Mouse (Mus musculus): ENCODE data around the gene Nxpe5. TPM values are rescaled to one million over a fixed set of nuclear protein-coding genes. Genes with fewer than 3 reads are reported as not detected.
A peak's percentile ranks its signal among the peaks of the same experiment; 100 is the strongest.

The Nxpe5 gene
- total RNA-seq, 2 experiments from 2014 or later: 0.17 TPM; not detected in 1

- DNase-seq (ENCODE audit: low spot score in 2 of 2): no peak
These were observed 49.7 kb downstream of the Nxpe5 start for GRCm38 (mm10) chr5:138275216-138276050.

GRCm38 (mm10) chr5:138277994-138278393 lies 52.3 kb downstream of the Nxpe5 start:
- no peak for DNase-seq (ENCODE audit: low spot score in 2 of 2)

GRCm38 (mm10) chr5:138279585-138280424 lies 54.1 kb downstream of the Nxpe5 start, which contains the start of the genes Gm43720, Gpc2 and Stag3:
Gm43720 (minus strand) TSS chr5:138279958.
Gpc2 (minus strand) TSS chr5:138280005.
Stag3 (plus strand) TSS chr5:138280240.
- DNase-seq (ENCODE audit: low spot score in 2 of 2): peak; percentile 88 to 93

- no peak for DNase-seq (ENCODE audit: low spot score in 2 of 2)
These were observed 54.7 kb downstream of the Nxpe5 start for GRCm38 (mm10) chr5:138280425-138280768.

- DNase-seq (ENCODE audit: low spot score in 2 of 2): no peak
These were observed 55.1 kb downstream of the Nxpe5 start for GRCm38 (mm10) chr5:138280829-138281228.

GRCm38 (mm10) chr5:138281798-138282197 lies 56.1 kb downstream of the Nxpe5 start:
- no peak for DNase-seq (ENCODE audit: low spot score in 2 of 2)

GRCm38 (mm10) chr5:138283540-138283939 lies 57.8 kb downstream of the Nxpe5 start:
- no peak for DNase-seq (ENCODE audit: low spot score in 2 of 2)

GRCm38 (mm10) chr5:138287861-138288260 lies 62.2 kb downstream of the Nxpe5 start:
- no peak for DNase-seq (ENCODE audit: low spot score in 2 of 2)

GRCm38 (mm10) chr5:138291638-138292037 lies 65.9 kb downstream of the Nxpe5 start:
- DNase-seq (ENCODE audit: low spot score in 2 of 2): no peak

GRCm38 (mm10) chr5:138294158-138294557 lies 68.5 kb downstream of the Nxpe5 start:
- no peak for DNase-seq (ENCODE audit: low spot score in 2 of 2)

GRCm38 (mm10) chr5:138299613-138300012 lies 73.9 kb downstream of the Nxpe5 start:
- DNase-seq (ENCODE audit: low spot score in 2 of 2): no peak

Other genes starting within 250 kb of the Nxpe5 start
- not detected for gene Azgp1, start 244.4 kb upstream of the Nxpe5 start, total RNA-seq (2021)
- not detected for gene Smok3a, start 204.6 kb upstream of the Nxpe5 start, total RNA-seq (2021)
- not detected for gene Smok3b, start 204.5 kb upstream of the Nxpe5 start, total RNA-seq (2021)
- not detected for gene Smok3c, start 172.7 kb upstream of the Nxpe5 start, total RNA-seq (2021)
- 10 to 100 TPM; 42.8 to 44.7 TPM for gene Zkscan1, start 140.8 kb upstream of the Nxpe5 start, total RNA-seq (2021)
- 10 to 100 TPM; 18.2 to 18.3 TPM for gene Zscan21, start 109.0 kb upstream of the Nxpe5 start, total RNA-seq (2021)
- gene Zfp113, start 70.2 kb upstream of the Nxpe5 start, total RNA-seq (2021): 10 to 100 TPM in 1 of 2 experiments, 1 to 10 TPM in 1; 9.5 to 13.3 TPM
- gene Cops6, start 64.8 kb upstream of the Nxpe5 start, total RNA-seq (2021): 100 to 1,000 TPM; 132 to 144 TPM
- 10 to 100 TPM; 23.7 to 26.6 TPM for gene Ap4m1, start 53.9 kb upstream of the Nxpe5 start, total RNA-seq (2021)
- gene Mcm7, start 53.5 kb upstream of the Nxpe5 start, total RNA-seq (2021): 10 to 100 TPM; 21.3 to 21.8 TPM
- gene Taf6, start 38.4 kb upstream of the Nxpe5 start, total RNA-seq (2021): 10 to 100 TPM; 33.8 to 36.0 TPM
- 10 to 100 TPM; 13.0 to 15.9 TPM for gene Cnpy4, start 38.4 kb upstream of the Nxpe5 start, total RNA-seq (2021)
- gene Mblac1, start 31.6 kb upstream of the Nxpe5 start, total RNA-seq (2021): 10 to 100 TPM; 10.1 to 11.7 TPM
- 10 to 100 TPM; 64.5 to 66.6 TPM for gene Lamtor4, start 29.6 kb downstream of the Nxpe5 start, total RNA-seq (2021)
- gene BC037034, start 38.1 kb downstream of the Nxpe5 start, total RNA-seq (2021): 10 to 100 TPM; 72.5 to 79.9 TPM
- 1 to 10 TPM; 2.3 to 4.0 TPM for gene Gal3st4, start 46.9 kb downstream of the Nxpe5 start, total RNA-seq (2021)
- under 1 TPM in 1 of 2 experiments, not detected in 1; 0.07 TPM for gene Gm43720, start 54.1 kb downstream of the Nxpe5 start, total RNA-seq (2021)
- gene Gpc2, start 54.1 kb downstream of the Nxpe5 start, total RNA-seq (2021): 1 to 10 TPM; 6.7 to 8.2 TPM
- 1 to 10 TPM; 2.2 to 2.9 TPM for gene Stag3, start 54.3 kb downstream of the Nxpe5 start, total RNA-seq (2021)
- gene Pvrig, start 116.1 kb downstream of the Nxpe5 start, total RNA-seq (2021): not detected
- gene Zfp157, start 215.6 kb downstream of the Nxpe5 start, total RNA-seq (2021): 10 to 100 TPM; 22.7 to 25.8 TPM

All from layer of hippocampus, postnatal 14 days (tissue).